Mouse (Mus musculus): ENCODE measurements around the gene Plpp1. TPM values are rescaled to one million over a fixed set of nuclear protein-coding genes. Genes with fewer than 3 reads are reported as not detected.
A peak's percentile ranks its signal among the peaks of the same experiment; 100 is the strongest.

Gene Plpp1
- total RNA-seq, 1 experiment = 38.2 TPM

GRCm38 (mm10) chr13:112754871-112755270 lies 45.7 kb upstream of the Plpp1 start:
- H3K9me3 ChIP-seq (ENCODE audit: control insufficient read depth, insufficient read depth, low read depth, low read length) = no peaks in the 10 kb centered on the region
- TF ChIP-seq ZNF384 (IDR thresholded peaks at IDR 0.05; ENCODE audit: low read depth, low read length) (no peak), CHD2 (IDR thresholded peaks at IDR 0.05; ENCODE audit: low read depth, low read length) (no peak), ZC3H11A (IDR thresholded peaks at IDR 0.05; ENCODE audit: borderline replicate concordance, low read depth, low read length) (no peak), MAFK (IDR thresholded peaks at IDR 0.05; ENCODE audit: insufficient read depth, low read depth, low read length) (no peak), HCFC1 (IDR thresholded peaks at IDR 0.05; ENCODE audit: borderline replicate concordance, insufficient read depth, low read length) (no peak)
- peaks cover 13 to 41% of the 10 kb centered on the region in 2 experiments for H3K4me1 ChIP-seq (ENCODE audit: control insufficient read depth in 2 of 2, insufficient read depth in 2 of 2, low read length in 2 of 2, poor library complexity in 1 of 2)
- H3K27ac ChIP-seq (ENCODE audit: insufficient read depth, low read depth, low read length, poor library complexity, severe bottlenecking) = no peak overlapping the region
- in situ Hi-C loops (cut with MboI; ENCODE audit: low sequenced_read_pairs in 2 of 2, unreplicated experiment in 2 of 2) = no loop called here
- no peaks in the 10 kb centered on the region for H3K36me3 ChIP-seq (ENCODE audit: control insufficient read depth, insufficient read depth, low read length, poor library complexity, severe bottlenecking)
- H3K9ac ChIP-seq (ENCODE audit: insufficient read depth, low read depth, low read length, poor library complexity, severe bottlenecking) = no peak overlapping the region
- H3K4me3 ChIP-seq (ENCODE audit: insufficient read depth in 1 of 2, low read depth in 1 of 2, low read length in 2 of 2, poor library complexity in 1 of 2, severe bottlenecking in 1 of 2) = no peak overlapping the region
- DNase-seq (ENCODE audit: low read depth, low spot score) = no peak

- Histone ChIP-seq H3K36me3 (ENCODE audit: control insufficient read depth, insufficient read depth, low read length, poor library complexity, severe bottlenecking) (no peaks in the 10 kb centered on the region), H3K4me1 (ENCODE audit: control insufficient read depth in 2 of 2, insufficient read depth in 2 of 2, low read length in 2 of 2, poor library complexity in 1 of 2) (peaks cover 13 to 41% of the 10 kb centered on the region in 2 experiments), H3K27ac (ENCODE audit: insufficient read depth, low read depth, low read length, poor library complexity, severe bottlenecking) (no peak overlapping the region), H3K9ac (ENCODE audit: insufficient read depth, low read depth, low read length, poor library complexity, severe bottlenecking) (peak overlapping the region; percentile 0; the same call in 1 of the 2 replicates), H3K4me3 (ENCODE audit: insufficient read depth in 1 of 2, low read depth in 1 of 2, low read length in 2 of 2, poor library complexity in 1 of 2, severe bottlenecking in 1 of 2) (no peak overlapping the region), H3K9me3 (ENCODE audit: control insufficient read depth, insufficient read depth, low read depth, low read length) (no peaks in the 10 kb centered on the region)
- no peak for DNase-seq (ENCODE audit: low read depth, low spot score)
- in situ Hi-C loops (cut with MboI; ENCODE audit: low sequenced_read_pairs in 2 of 2, unreplicated experiment in 2 of 2) = no loop called here
- no peak for TF ChIP-seq ZNF384 (IDR thresholded peaks at IDR 0.05; ENCODE audit: low read depth, low read length)
Measured at GRCm38 (mm10) chr13:112755507-112756010, 45.0 kb upstream of the Plpp1 start.

- no peak for DNase-seq (ENCODE audit: low read depth, low spot score)
- no peak overlapping the region; the same call in 1 of the 2 replicates for H3K27ac ChIP-seq (ENCODE audit: insufficient read depth, low read depth, low read length, poor library complexity, severe bottlenecking)
- H3K4me1 ChIP-seq (ENCODE audit: control insufficient read depth in 2 of 2, insufficient read depth in 2 of 2, low read length in 2 of 2, poor library complexity in 1 of 2) = peaks cover 10 to 37% of the 10 kb centered on the region in 2 experiments
- no peak overlapping the region for H3K9ac ChIP-seq (ENCODE audit: insufficient read depth, low read depth, low read length, poor library complexity, severe bottlenecking)
- in situ Hi-C loops (cut with MboI; ENCODE audit: low sequenced_read_pairs in 2 of 2, unreplicated experiment in 2 of 2) = no loop called here
- no peaks in the 10 kb centered on the region for H3K36me3 ChIP-seq (ENCODE audit: control insufficient read depth, insufficient read depth, low read length, poor library complexity, severe bottlenecking)
- TF ChIP-seq HCFC1 (IDR thresholded peaks at IDR 0.05; ENCODE audit: borderline replicate concordance, insufficient read depth, low read length) = no peak
- TF ChIP-seq CHD2 (IDR thresholded peaks at IDR 0.05; ENCODE audit: low read depth, low read length) = no peak
- no peak for TF ChIP-seq ZNF384 (IDR thresholded peaks at IDR 0.05; ENCODE audit: low read depth, low read length)
- TF ChIP-seq ZC3H11A (IDR thresholded peaks at IDR 0.05; ENCODE audit: borderline replicate concordance, low read depth, low read length) = no peak
- no peak for TF ChIP-seq MAFK (IDR thresholded peaks at IDR 0.05; ENCODE audit: insufficient read depth, low read depth, low read length)
- H3K4me3 ChIP-seq (ENCODE audit: insufficient read depth in 1 of 2, low read depth in 1 of 2, low read length in 2 of 2, poor library complexity in 1 of 2, severe bottlenecking in 1 of 2) = no peak overlapping the region
- H3K9me3 ChIP-seq (ENCODE audit: control insufficient read depth, insufficient read depth, low read depth, low read length) = no peaks in the 10 kb centered on the region
Measured at GRCm38 (mm10) chr13:112757395-112757794, 43.2 kb upstream of the Plpp1 start.

- in situ Hi-C loops (cut with MboI; ENCODE audit: low sequenced_read_pairs in 2 of 2, unreplicated experiment in 2 of 2) = no loop called here
- TF ChIP-seq MAFK (IDR thresholded peaks at IDR 0.05; ENCODE audit: insufficient read depth, low read depth, low read length) = no peak
- TF ChIP-seq HCFC1 (IDR thresholded peaks at IDR 0.05; ENCODE audit: borderline replicate concordance, insufficient read depth, low read length) = no peak
- no peak for TF ChIP-seq ZNF384 (IDR thresholded peaks at IDR 0.05; ENCODE audit: low read depth, low read length)
- TF ChIP-seq CHD2 (IDR thresholded peaks at IDR 0.05; ENCODE audit: low read depth, low read length) = no peak
- TF ChIP-seq ZC3H11A (IDR thresholded peaks at IDR 0.05; ENCODE audit: borderline replicate concordance, low read depth, low read length) = no peak
- no peak overlapping the region for H3K9ac ChIP-seq (ENCODE audit: insufficient read depth, low read depth, low read length, poor library complexity, severe bottlenecking)
- H3K4me3 ChIP-seq (ENCODE audit: insufficient read depth in 1 of 2, low read depth in 1 of 2, low read length in 2 of 2, poor library complexity in 1 of 2, severe bottlenecking in 1 of 2) = no peak overlapping the region
- DNase-seq (ENCODE audit: low read depth, low spot score) = no peak
- peaks cover 11 to 28% of the 10 kb centered on the region in 2 experiments for H3K4me1 ChIP-seq (ENCODE audit: control insufficient read depth in 2 of 2, insufficient read depth in 2 of 2, low read length in 2 of 2, poor library complexity in 1 of 2)
- H3K9me3 ChIP-seq (ENCODE audit: control insufficient read depth, insufficient read depth, low read depth, low read length) = no peaks in the 10 kb centered on the region
- H3K36me3 ChIP-seq (ENCODE audit: control insufficient read depth, insufficient read depth, low read length, poor library complexity, severe bottlenecking) = no peaks in the 10 kb centered on the region
- no peak overlapping the region for H3K27ac ChIP-seq (ENCODE audit: insufficient read depth, low read depth, low read length, poor library complexity, severe bottlenecking)
Measured at GRCm38 (mm10) chr13:112758546-112759090, 42.0 kb upstream of the Plpp1 start.

- no peaks in the 10 kb centered on the region for H3K36me3 ChIP-seq (ENCODE audit: control insufficient read depth, insufficient read depth, low read length, poor library complexity, severe bottlenecking)
- no peak overlapping the region for H3K27ac ChIP-seq (ENCODE audit: insufficient read depth, low read depth, low read length, poor library complexity, severe bottlenecking)
- no peaks in the 10 kb centered on the region for H3K9me3 ChIP-seq (ENCODE audit: control insufficient read depth, insufficient read depth, low read depth, low read length)
- DNase-seq (ENCODE audit: low read depth, low spot score) = no peak
- TF ChIP-seq HCFC1 (IDR thresholded peaks at IDR 0.05; ENCODE audit: borderline replicate concordance, insufficient read depth, low read length) (no peak), CHD2 (IDR thresholded peaks at IDR 0.05; ENCODE audit: low read depth, low read length) (no peak), ZC3H11A (IDR thresholded peaks at IDR 0.05; ENCODE audit: borderline replicate concordance, low read depth, low read length) (no peak), MAFK (IDR thresholded peaks at IDR 0.05; ENCODE audit: insufficient read depth, low read depth, low read length) (no peak), ZNF384 (IDR thresholded peaks at IDR 0.05; ENCODE audit: low read depth, low read length) (no peak)
- H3K4me1 ChIP-seq (ENCODE audit: control insufficient read depth in 2 of 2, insufficient read depth in 2 of 2, low read length in 2 of 2, poor library complexity in 1 of 2) = peaks cover 15 to 26% of the 10 kb centered on the region in 2 experiments
- in situ Hi-C loops (cut with MboI; ENCODE audit: low sequenced_read_pairs in 2 of 2, unreplicated experiment in 2 of 2) = no loop called here
- H3K4me3 ChIP-seq (ENCODE audit: insufficient read depth in 1 of 2, low read depth in 1 of 2, low read length in 2 of 2, poor library complexity in 1 of 2, severe bottlenecking in 1 of 2) = no peak overlapping the region
- H3K9ac ChIP-seq (ENCODE audit: insufficient read depth, low read depth, low read length, poor library complexity, severe bottlenecking) = no peak overlapping the region
Measured at GRCm38 (mm10) chr13:112759364-112759763, 41.2 kb upstream of the Plpp1 start.

Measured in ES-E14 (cell line).